9 mouse cellular contexts compared by ENCODE assay signal in the genomic region with DNA sequence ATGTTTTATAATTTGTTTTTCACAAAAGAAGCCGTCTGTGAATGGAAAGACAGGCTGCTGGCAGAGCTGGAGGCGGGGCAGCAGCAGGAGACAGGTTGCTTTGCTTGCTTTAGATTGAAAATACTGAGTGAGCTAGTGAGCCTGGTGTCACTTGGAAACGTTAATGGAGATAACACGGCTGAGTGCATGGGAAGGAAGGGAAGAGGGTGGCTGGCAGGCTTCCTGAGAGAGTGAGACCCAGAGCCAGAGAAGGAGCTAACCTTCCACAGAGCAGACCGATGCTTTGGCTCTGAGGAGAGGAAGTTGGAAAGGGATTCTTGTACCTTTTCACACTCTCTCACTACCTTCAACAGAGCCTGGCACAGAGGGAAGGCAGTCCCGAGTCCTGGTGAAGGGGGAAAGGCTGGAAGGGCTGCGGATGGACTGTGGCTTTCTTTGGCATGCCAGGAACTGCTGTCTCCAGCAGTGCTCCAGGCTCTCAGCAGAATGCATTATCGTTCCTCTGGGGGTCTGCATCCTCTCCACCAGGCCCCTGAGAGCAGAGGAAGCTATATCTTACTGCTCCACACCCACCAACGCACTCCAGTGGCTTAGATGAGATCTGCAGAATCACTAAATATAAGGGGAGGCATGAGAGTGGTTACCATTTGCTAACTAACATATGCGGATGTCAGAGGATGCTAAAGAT. TPM values are rescaled to one million over a fixed set of nuclear protein-coding genes. Genes with fewer than 3 reads are reported as not detected.
DNase-seq lines count a peak whose midpoint lies in the region; ATAC-seq and TF ChIP-seq lines count a peak whose summit lies in the region.
"Had no signal": no experiment of that assay in that cellular context is flagged by ENCODE, and none has a peak within 500 bp of the region (broad histone marks: within the 10 kb centered on the region; RNA-seq: fewer than 3 reads in every experiment).

No protein-coding gene starts in this region.

- no peak overlapping the region for H3K4me3 ChIP-seq in forebrain, embryonic 10.5 days
- H3K4me3 ChIP-seq in forebrain, embryonic 11.5 days (ENCODE audit: low read depth, low read length), result no peak overlapping the region
- H3K4me3 ChIP-seq in forebrain, postnatal 0 days (ENCODE audit: low read depth, low read length), result no peak overlapping the region
- H3K4me3 ChIP-seq in thymus, adult 2 months (ENCODE audit: control insufficient read depth, insufficient read depth, low read length), result no peak overlapping the region

- H3K27ac ChIP-seq in forebrain, embryonic 10.5 days, result peak overlapping the region; percentile 48; the same call in 1 of the 2 replicates
- H3K27ac ChIP-seq in forebrain, embryonic 11.5 days (ENCODE audit: low read depth, low read length), result no peak overlapping the region
- H3K27ac ChIP-seq in forebrain, postnatal 0 days (ENCODE audit: low read depth, low read length), result peak overlapping the region; percentile 71
- no peak overlapping the region for H3K27ac ChIP-seq in thymus, adult 2 months (ENCODE audit: control insufficient read depth, insufficient read depth, low read length)

- no peaks in the 10 kb centered on the region for H3K9me3 ChIP-seq in forebrain, embryonic 10.5 days
- no peaks in the 10 kb centered on the region for H3K9me3 ChIP-seq in forebrain, embryonic 11.5 days (ENCODE audit: control insufficient read depth, low read length)
- H3K9me3 ChIP-seq in forebrain, postnatal 0 days (ENCODE audit: low read length), result no peaks in the 10 kb centered on the region

- peaks cover 53% of the 10 kb centered on the region for H3K36me3 ChIP-seq in forebrain, embryonic 10.5 days (replicated peaks)
- no peaks in the 10 kb centered on the region; the same call in 1 of the 2 replicates for H3K36me3 ChIP-seq in forebrain, embryonic 11.5 days (ENCODE audit: control insufficient read depth, insufficient read depth, low read length)
- H3K36me3 ChIP-seq in forebrain, postnatal 0 days (ENCODE audit: insufficient read depth), result peaks cover 18% of the 10 kb centered on the region; the same call in 1 of the 2 replicates
- peaks cover 38% of the 10 kb centered on the region for H3K36me3 ChIP-seq in thymus, adult 2 months (ENCODE audit: control insufficient read depth, insufficient read depth, low read length)

- H3K27me3 ChIP-seq in forebrain, embryonic 10.5 days (ENCODE audit: poor library complexity, severe bottlenecking), result no peaks in the 10 kb centered on the region
- H3K27me3 ChIP-seq in forebrain, embryonic 11.5 days (ENCODE audit: control insufficient read depth, insufficient read depth, low read length), result no peaks in the 10 kb centered on the region
- no peaks in the 10 kb centered on the region for H3K27me3 ChIP-seq in forebrain, postnatal 0 days (ENCODE audit: insufficient read depth, low read length)
- no peaks in the 10 kb centered on the region for H3K27me3 ChIP-seq in thymus, adult 2 months (ENCODE audit: control insufficient read depth, insufficient read depth, low read length)

- WGBS in forebrain, embryonic 10.5 days, result 50% methylated on average over 10 of the region's 10 CpGs
- WGBS in forebrain, embryonic 11.5 days, result 53% methylated on average over 10 of the region's 10 CpGs
- 25% methylated on average over 10 of the region's 10 CpGs for WGBS in forebrain, postnatal 0 days
- WGBS in thymus, adult 2 months, result 87% methylated on average over 10 of the region's 10 CpGs

- no peak for ATAC-seq in forebrain, embryonic 11.5 days (replicated peaks; ENCODE audit: low FRiP score)
- peak; percentile 87 for ATAC-seq in forebrain, postnatal 0 days
- no peak for ATAC-seq in inflammation-experienced regulatory T-cells, adult 6 months

- TF ChIP-seq CTCF in forebrain, postnatal 0 days (IDR thresholded peaks at IDR 0.05; ENCODE audit: low read depth), result no peak
- TF ChIP-seq CTCF in thymus, adult 2 months (IDR thresholded peaks at IDR 0.05; ENCODE audit: borderline replicate concordance, control insufficient read depth, extremely low read depth, insufficient read depth, low read length, poor library complexity), result no peak

- peak; percentile 12 for DNase-seq in forebrain, embryonic 10.5 days (ENCODE audit: extremely low spot score, low spot score)
- no peak for DNase-seq in forebrain, embryonic 11.5 days (ENCODE audit: low spot score)
- peak; percentile 36 for DNase-seq in MN1 (ENCODE audit: low spot score)
- peak; percentile 53 for DNase-seq in forebrain, postnatal 0 days
- peak; percentile 46 for DNase-seq in heart, postnatal 4 days
- DNase-seq in thymus, adult 2 months, result no peak
- no peak for DNase-seq in urinary bladder, postnatal 36 days (ENCODE audit: low spot score in 2 of 2)

- no peak for TF ChIP-seq POLR2A in thymus, adult 2 months (IDR thresholded peaks at IDR 0.05; ENCODE audit: control insufficient read depth, extremely low read depth, insufficient read depth, low read length, poor library complexity)

- no peak overlapping the region for H3K4me2 ChIP-seq in forebrain, embryonic 11.5 days (ENCODE audit: low read depth, low read length, severe bottlenecking)
- H3K4me2 ChIP-seq in forebrain, postnatal 0 days (ENCODE audit: low read depth), result no peak overlapping the region

- H3K9ac ChIP-seq in forebrain, embryonic 11.5 days (ENCODE audit: low read length), result no peak overlapping the region
- H3K9ac ChIP-seq in forebrain, postnatal 0 days, result peak overlapping the region; percentile 2

- H3K4me1 ChIP-seq in forebrain, embryonic 10.5 days, result peaks cover 11% of the 10 kb centered on the region
- H3K4me1 ChIP-seq in forebrain, embryonic 11.5 days (replicated peaks; ENCODE audit: control insufficient read depth, insufficient read depth, low read length), result 0 out of 2 replicates have a peak, but pooled peaks cover 2% of the 10 kb centered on the region
- peaks cover 9% of the 10 kb centered on the region; the same call in 1 of the 2 replicates for H3K4me1 ChIP-seq in forebrain, postnatal 0 days (ENCODE audit: insufficient read depth)
- no peaks in the 10 kb centered on the region; the same call in 1 of the 2 replicates for H3K4me1 ChIP-seq in thymus, adult 2 months (replicated peaks; ENCODE audit: control insufficient read depth, insufficient read depth, low read length)

RNA-seq across cellular contexts. Expression of a gene that starts 18.7 kb away (rescaled TPM):
- 0.05 and 0.10 TPM in 2 replicates for polyA plus RNA-seq in forebrain, embryonic 10.5 days (2016; fragmentation: Nextera tagmentation; extraction: Ambion mirVana)
- polyA plus RNA-seq in forebrain, embryonic 11.5 days (2014; fragmentation: Nextera tagmentation; extraction: Ambion mirVana), result 0.15 TPM in 1 of 2 replicates, not detected in the other
- not detected in 2 replicates for total RNA-seq in forebrain, postnatal 0 days (2014; rRNA removed)
- 0.11 and 0.14 TPM in 2 replicates for polyA plus RNA-seq in forebrain, postnatal 0 days (2015; fragmentation: Nextera tagmentation; extraction: Ambion mirVana)
- not detected for total RNA-seq in heart, postnatal 4 days (2021)
- polyA plus RNA-seq in inflammation-experienced regulatory T-cells, adult 6 months (2017; shearing (Covaris generic)), result under 1 TPM in 1 of 3 experiments, not detected in 2; 0.54 TPM
- not detected in 2 replicates for polyA plus RNA-seq in thymus, adult 2 months (2012; rRNA removed)
- total RNA-seq: gastrocnemius, postnatal 36 days had no signal

RNA-seq across cellular contexts. Expression of a gene that starts 29.5 kb away (rescaled TPM):
- 7.5 and 8.5 TPM in 2 replicates for polyA plus RNA-seq in forebrain, embryonic 10.5 days (2016; fragmentation: Nextera tagmentation; extraction: Ambion mirVana)
- polyA plus RNA-seq in forebrain, embryonic 11.5 days (2014; fragmentation: Nextera tagmentation; extraction: Ambion mirVana), result 9.0 and 9.5 TPM in 2 replicates
- total RNA-seq in forebrain, postnatal 0 days (2014; rRNA removed), result 12.7 and 14.0 TPM in 2 replicates
- 7.0 and 10.1 TPM in 2 replicates for polyA plus RNA-seq in forebrain, postnatal 0 days (2015; fragmentation: Nextera tagmentation; extraction: Ambion mirVana)
- total RNA-seq in heart, postnatal 4 days (2021), result 10 to 100 TPM; 49.5 to 50.6 TPM
- 1 to 10 TPM in 2 of 3 experiments, under 1 TPM in 1; 0.84 to 3.6 (median 1.5) TPM for polyA plus RNA-seq in inflammation-experienced regulatory T-cells, adult 6 months (2017; shearing (Covaris generic))
- polyA plus RNA-seq in thymus, adult 2 months (2012; rRNA removed), result 6.1 and 7.5 TPM in 2 replicates

Comparison
In these comparisons a context has a peak if more than half of its experiments do, and no peak if none do; other contexts are left out.
1. DNase-seq: peak in forebrain, embryonic 10.5 days (single experiment), MN1 (single experiment), forebrain, postnatal 0 days (single experiment) and heart, postnatal 4 days (single experiment); none in forebrain, embryonic 11.5 days (single experiment), thymus, adult 2 months (single experiment) and urinary bladder, postnatal 36 days (0 of 2).
2. H3K27ac ChIP-seq: peak in forebrain, embryonic 10.5 days (single experiment) and forebrain, postnatal 0 days (single experiment); none in forebrain, embryonic 11.5 days (single experiment) and thymus, adult 2 months (single experiment).